Mouse (Mus musculus) G1E (cell line): ENCODE data around the gene Krtcap3.

Experiments
- CTCF ChIP-seq: IDR thresholded peaks from 2 replicates; pipeline ENCODE4 v1.5.1; 2012; ENCODE audit warnings: low read depth, low read length, inconsistent platforms, mixed read lengths
- GATA1 ChIP-seq: IDR thresholded peaks from 2 replicates; pipeline ENCODE4 v1.6.1; 2012; ENCODE audit warnings: borderline replicate concordance, low read length, inconsistent platforms, mixed read lengths
- POLR2AphosphoS5 ChIP-seq: IDR thresholded peaks from 2 replicates; pipeline ENCODE4 v1.6.1; 2012; ENCODE audit warnings: low read depth, low read length, inconsistent platforms; ENCODE audit not compliant: insufficient replicate concordance
- TAL1 ChIP-seq: conservative IDR thresholded peaks from 2 replicates; pipeline ENCODE4 v1.6.1; 2012; ENCODE audit warnings: low read depth, low read length, inconsistent platforms, mixed read lengths

DNA sequence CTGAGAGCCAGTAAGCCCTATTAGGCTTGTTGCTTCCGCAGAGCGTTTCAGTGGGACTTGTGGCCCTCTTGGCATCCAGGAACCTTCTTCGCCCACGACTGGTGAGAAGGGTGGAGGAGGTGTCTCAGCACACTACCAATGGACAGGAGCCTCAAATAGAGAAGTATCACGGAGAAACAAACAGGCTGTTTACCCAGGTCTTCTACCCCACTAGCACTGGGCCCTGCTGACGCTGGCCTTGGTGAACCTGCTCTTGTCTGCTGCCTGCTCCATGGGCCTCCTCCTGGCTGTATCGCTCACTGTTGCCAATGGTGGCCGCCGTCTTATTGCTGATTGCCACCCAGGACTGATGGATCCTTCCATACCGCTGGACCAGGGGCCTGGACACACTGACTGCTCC lies 660 bp downstream of the Krtcap3 start:
- TF ChIP-seq POLR2AphosphoS5 (no peak), GATA1 (no peak), CTCF (no peak), TAL1 (no peak)
